Mouse (Mus musculus) midbrain, embryonic 14.5 days (tissue): ENCODE data around the gene Trio. TPM values are rescaled to one million over a fixed set of nuclear protein-coding genes. Genes with fewer than 3 reads are reported as not detected.

Source experiments
- ATAC-seq: fragments of 200-750 bp; cut with Nextera tagmentation; 2 replicates; pipeline ENCODE4 v1.8.0; 2017; ENCODE audit warnings: moderate number of reproducible peaks, moderate library complexity; ENCODE audit not compliant: low FRiP score, low TSS enrichment
- DNase-seq: peaks from one replicate; pipeline ENCODE4 v3.0.0-alpha.2; 2015
- H3K27ac ChIP-seq: fragments of 300-500 bp; sonication (generic); replicated peaks from 2 replicates; pipeline ENCODE4 v1.5.1; 2014; ENCODE audit warnings: mild to moderate bottlenecking, low read depth, low read length, moderate library complexity
- H3K27me3 ChIP-seq: fragments of 300-500 bp; sonication (generic); 2 replicates; pipeline ENCODE4 v1.6.1; 2014; ENCODE audit warnings: low read length, control low read depth, mixed read lengths; ENCODE audit not compliant: control insufficient read depth, insufficient read depth
- H3K36me3 ChIP-seq: fragments of 300-500 bp; sonication (generic); 2 replicates; pipeline ENCODE4 v1.6.1; 2014; ENCODE audit warnings: low read length, control low read depth; ENCODE audit not compliant: control insufficient read depth, insufficient read depth
- H3K4me1 ChIP-seq: fragments of 300-500 bp; sonication (generic); 2 replicates; pipeline ENCODE4 v1.6.1; 2014; ENCODE audit warnings: mild to moderate bottlenecking, antibody characterized with exemption, low read length, control low read depth; ENCODE audit not compliant: control insufficient read depth, insufficient read depth
- H3K4me2 ChIP-seq: fragments of 300-500 bp; sonication (generic); 2 replicates; pipeline ENCODE4 v1.6.1; 2014; ENCODE audit warnings: mild to moderate bottlenecking, low read length, moderate library complexity
- H3K4me3 ChIP-seq: fragments of 300-500 bp; sonication (generic); replicated peaks from 2 replicates; pipeline ENCODE4 v1.5.1; 2014; ENCODE audit warnings: low read depth, low read length
- H3K9ac ChIP-seq: fragments of 300-500 bp; sonication (generic); replicated peaks from 2 replicates; pipeline ENCODE4 v1.6.1; 2014; ENCODE audit warnings: mild to moderate bottlenecking, low read length, moderate library complexity
- H3K9me3 ChIP-seq: fragments of 300-500 bp; sonication (generic); 2 replicates; pipeline ENCODE4 v1.6.1; 2016; ENCODE audit warnings: low read length, control low read depth, mixed read lengths; ENCODE audit not compliant: control insufficient read depth
- WGBS: fragments of 180-500 bp; shearing (Covaris S2); extraction: QIAGEN DNeasy Blood & Tissue Kit; methylation state at CpG from one replicate; pipeline ENCODE4 v1.1.7; 2014; 5-methylcytosine and 5-hydroxymethylcytosine counted together
- polyA plus RNA-seq: library from polyadenylated mRNA; unstranded; fragments of >200 nt; fragmentation: Nextera tagmentation; extraction: Ambion mirVana; gene quantifications from 2 replicates; pipeline ENCODE4 v1.2.1, GENCODE M21; 2014

The Trio gene
- polyA plus RNA-seq, 1 experiment from 2014 or later = 56.5 TPM

DNA sequence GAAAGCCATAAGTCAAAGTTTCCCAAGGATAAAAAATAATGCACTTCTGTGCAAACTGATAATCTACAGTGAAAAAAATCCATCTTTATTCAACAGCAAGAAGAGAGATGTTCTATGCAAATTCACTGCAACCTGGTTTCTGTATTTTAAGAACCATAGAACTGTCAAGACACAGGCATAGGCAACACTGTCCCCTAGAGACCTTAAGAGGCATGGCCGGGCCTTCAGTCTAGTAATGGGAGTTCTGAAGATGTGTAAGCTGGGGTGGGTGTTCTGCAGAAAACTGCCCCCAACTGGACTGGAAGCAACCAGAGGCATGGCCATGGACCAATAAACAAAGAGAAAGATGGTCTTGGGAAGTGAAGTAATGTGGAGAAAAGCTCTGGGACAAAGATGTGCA is 166.1 kb downstream of the Trio start:
- DNase-seq (no peak), ATAC-seq (no peak)
- Histone ChIP-seq H3K36me3 (peaks cover 42% of the 10 kb centered on the region), H3K4me2 (no peak overlapping the region), H3K27ac (no peak overlapping the region), H3K4me3 (no peak overlapping the region), H3K9me3 (no peaks in the 10 kb centered on the region), H3K4me1 (no peaks in the 10 kb centered on the region), H3K27me3 (no peaks in the 10 kb centered on the region), H3K9ac (no peak overlapping the region)
- WGBS = 91% methylated on average over 1 of the region's 1 CpGs

DNA sequence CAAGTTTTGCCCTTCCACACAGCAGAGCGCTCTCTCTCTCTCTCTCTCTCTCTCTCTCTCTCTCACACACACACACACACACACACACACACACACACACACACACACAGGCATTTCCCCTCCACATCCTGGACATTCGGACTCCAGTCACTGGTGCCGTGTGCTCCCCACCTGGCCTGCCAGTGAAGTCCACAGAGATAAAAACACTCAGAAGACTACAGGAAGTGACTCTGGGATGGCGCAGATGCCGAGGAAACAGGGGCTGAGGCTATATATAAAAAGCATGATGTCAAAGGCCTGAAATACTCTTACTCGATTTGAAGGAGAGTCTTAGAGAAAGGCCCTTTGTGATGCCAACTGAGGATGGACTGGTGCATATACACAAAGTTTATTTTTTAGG is 166.5 kb downstream of the Trio start:
- 86% methylated on average over 6 of the region's 6 CpGs for WGBS
- Histone ChIP-seq H3K9me3 (no peaks in the 10 kb centered on the region), H3K4me2 (no peak overlapping the region), H3K9ac (no peak overlapping the region), H3K4me1 (no peaks in the 10 kb centered on the region), H3K27me3 (no peaks in the 10 kb centered on the region), H3K4me3 (no peak overlapping the region), H3K27ac (no peak overlapping the region), H3K36me3 (peaks cover 46% of the 10 kb centered on the region)
- DNase-seq (no peak), ATAC-seq (no peak)

DNA sequence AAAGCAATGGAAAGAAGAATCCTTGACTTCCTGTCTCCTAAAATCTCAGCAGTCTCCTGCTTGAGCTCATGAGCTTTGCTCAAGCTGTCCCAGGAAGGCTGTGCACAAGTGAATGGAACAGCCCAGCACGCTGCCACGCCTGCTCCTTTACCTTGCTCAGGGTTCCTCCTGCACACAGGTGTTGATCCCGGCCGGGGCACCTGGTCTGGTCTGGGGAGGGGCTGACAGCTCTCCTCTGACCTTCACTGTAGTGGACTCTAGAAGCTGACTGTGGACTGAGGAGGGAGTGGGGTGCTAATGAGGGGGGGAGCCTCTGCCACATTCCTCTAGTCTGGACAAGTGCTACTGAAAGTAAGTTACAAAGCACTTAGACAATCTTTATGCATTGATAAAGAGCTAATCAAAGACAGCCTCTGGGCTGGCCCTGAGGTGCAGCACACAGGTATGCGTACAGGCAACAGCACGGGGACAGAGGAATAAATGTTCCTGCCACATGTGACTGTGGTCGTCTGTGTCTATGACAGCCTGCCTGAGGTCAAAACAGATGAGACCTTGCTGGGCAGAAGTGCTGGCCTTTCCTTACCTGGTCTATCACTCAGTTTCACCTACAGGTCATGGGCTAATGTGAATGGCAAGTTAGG is 167.3 kb downstream of the Trio start:
- ATAC-seq = no peak
- H3K36me3 ChIP-seq = peaks cover 49% of the 10 kb centered on the region
- H3K4me2 ChIP-seq = no peak overlapping the region
- H3K4me3 ChIP-seq = no peak overlapping the region
- no peak overlapping the region for H3K9ac ChIP-seq
- no peaks in the 10 kb centered on the region for H3K9me3 ChIP-seq
- H3K27ac ChIP-seq = no peak overlapping the region
- H3K4me1 ChIP-seq = no peaks in the 10 kb centered on the region
- H3K27me3 ChIP-seq = no peaks in the 10 kb centered on the region
- DNase-seq = no peak
- WGBS = 93% methylated on average over 7 of the region's 7 CpGs

DNA sequence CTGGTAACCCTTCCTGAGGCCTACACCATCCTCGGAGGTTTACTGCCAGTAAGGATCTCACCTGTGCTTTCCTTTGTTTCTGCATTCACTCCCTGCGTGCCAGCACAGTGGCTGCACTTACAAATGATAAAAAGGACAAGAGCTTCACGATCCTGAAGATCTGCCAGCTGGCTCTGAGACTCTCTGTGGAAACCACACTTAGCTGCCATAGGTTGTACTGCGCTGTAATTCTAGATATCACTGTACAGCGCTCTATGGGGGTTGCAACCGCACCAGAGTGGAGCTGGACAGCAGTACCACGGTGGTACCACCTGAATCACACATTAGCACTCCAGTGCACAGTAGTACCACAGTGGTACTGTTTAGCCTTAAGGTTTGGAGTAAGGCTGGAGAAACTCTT is 168.4 kb downstream of the Trio start:
- 93% methylated on average over 7 of the region's 7 CpGs for WGBS
- Histone ChIP-seq H3K9me3 (no peaks in the 10 kb centered on the region), H3K4me1 (no peaks in the 10 kb centered on the region), H3K4me3 (no peak overlapping the region), H3K27me3 (no peaks in the 10 kb centered on the region), H3K9ac (no peak overlapping the region), H3K36me3 (peaks cover 57% of the 10 kb centered on the region), H3K4me2 (no peak overlapping the region), H3K27ac (no peak overlapping the region)
- ATAC-seq (no peak), DNase-seq (no peak)

DNA sequence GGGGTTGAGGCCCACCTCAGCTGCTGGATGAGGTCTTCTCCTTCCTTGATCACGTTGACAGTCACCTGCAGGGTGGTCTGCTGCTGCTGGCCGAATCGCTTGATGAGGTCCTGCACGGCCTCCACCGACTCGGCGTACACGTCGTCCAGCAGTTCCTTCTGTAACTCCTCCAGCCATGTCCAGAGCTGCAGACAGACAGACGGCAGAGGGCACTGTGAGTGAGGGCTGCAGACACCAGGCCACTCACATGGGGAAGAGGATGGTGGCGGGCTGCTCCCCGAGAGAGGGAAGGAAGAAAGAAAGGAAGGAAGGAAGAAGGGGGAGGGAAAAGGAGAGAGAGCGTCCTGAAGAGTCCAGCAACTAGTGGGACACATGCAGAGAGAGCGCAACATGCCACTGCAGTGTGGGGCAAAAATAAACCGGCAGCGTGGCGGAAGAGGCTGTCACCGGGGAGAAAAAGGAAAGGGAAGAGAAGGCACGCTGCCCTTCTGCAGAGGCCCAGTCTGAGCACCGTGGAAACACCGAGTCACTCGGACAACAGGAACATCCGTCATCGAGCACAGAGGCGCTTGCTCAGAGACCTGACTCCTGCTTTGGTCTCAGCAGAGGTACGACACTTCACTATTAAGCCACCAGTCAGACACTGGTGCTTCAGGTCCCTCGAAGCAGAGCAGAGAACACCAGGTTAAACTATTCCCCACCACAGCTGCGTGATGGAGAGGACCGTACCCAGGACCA is 169.4 kb downstream of the Trio start:
- no peak overlapping the region for H3K4me2 ChIP-seq
- H3K9me3 ChIP-seq = no peaks in the 10 kb centered on the region
- no peaks in the 10 kb centered on the region for H3K4me1 ChIP-seq
- no peak for ATAC-seq
- no peaks in the 10 kb centered on the region for H3K27me3 ChIP-seq
- H3K4me3 ChIP-seq = no peak overlapping the region
- peaks cover 58% of the 10 kb centered on the region for H3K36me3 ChIP-seq
- no peak overlapping the region for H3K27ac ChIP-seq
- H3K9ac ChIP-seq = no peak overlapping the region
- 69% methylated on average over 29 of the region's 29 CpGs for WGBS
- no peak for DNase-seq

DNA sequence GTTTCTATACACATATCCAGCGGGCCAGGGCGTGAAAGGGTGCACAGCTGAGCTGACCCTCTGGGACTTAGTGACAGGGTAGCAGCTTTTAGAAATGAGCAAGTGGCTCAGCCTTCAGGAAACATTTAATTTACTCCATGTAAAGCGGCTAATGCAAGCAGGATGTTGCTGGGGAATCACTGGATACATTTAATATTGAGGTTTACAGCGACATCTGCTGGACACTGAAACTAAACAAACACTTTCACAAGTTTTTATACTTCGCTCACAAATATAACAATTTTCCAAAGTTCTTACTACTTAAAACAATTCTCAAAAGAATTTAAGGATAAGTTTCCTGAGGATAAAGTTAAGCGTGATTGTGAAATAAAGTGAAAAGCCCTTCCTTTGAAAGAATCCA is 174.3 kb downstream of the Trio start:
- H3K36me3 ChIP-seq = peaks cover 87% of the 10 kb centered on the region
- no peaks in the 10 kb centered on the region for H3K9me3 ChIP-seq
- ATAC-seq (no peak), DNase-seq (peak; percentile 73)
- H3K4me3 ChIP-seq = no peak overlapping the region
- no peak overlapping the region for H3K27ac ChIP-seq
- WGBS = 86% methylated on average over 6 of the region's 6 CpGs
- H3K27me3 ChIP-seq = no peaks in the 10 kb centered on the region
- H3K4me2 ChIP-seq = no peak overlapping the region
- no peak overlapping the region for H3K9ac ChIP-seq
- H3K4me1 ChIP-seq = no peaks in the 10 kb centered on the region

DNA sequence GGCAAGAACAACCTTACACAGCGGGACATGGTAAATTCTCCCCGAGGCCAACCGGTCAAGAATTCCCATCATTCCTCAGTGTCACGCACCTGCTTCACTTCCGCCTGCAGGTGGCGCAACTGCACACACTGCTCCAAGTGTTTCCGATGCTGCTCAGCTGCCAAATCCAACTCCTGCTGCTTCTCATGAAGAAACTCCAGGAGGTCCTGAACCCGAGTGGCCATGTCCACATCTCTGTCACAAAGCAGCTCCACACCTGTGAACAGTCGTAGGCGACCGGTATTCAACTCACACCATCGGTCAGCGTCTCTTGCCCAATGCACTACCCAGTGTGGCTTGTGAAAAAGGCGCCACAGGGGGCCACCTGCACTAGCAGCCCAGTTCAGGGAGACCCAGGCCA is 174.7 kb downstream of the Trio start:
- H3K4me2 ChIP-seq = no peak overlapping the region
- ATAC-seq (no peak), DNase-seq (peak; percentile 55)
- H3K27ac ChIP-seq = no peak overlapping the region
- H3K36me3 ChIP-seq = peaks cover 88% of the 10 kb centered on the region
- H3K4me1 ChIP-seq = no peaks in the 10 kb centered on the region
- H3K27me3 ChIP-seq = no peaks in the 10 kb centered on the region
- 89% methylated on average over 14 of the region's 14 CpGs for WGBS
- no peaks in the 10 kb centered on the region for H3K9me3 ChIP-seq
- H3K9ac ChIP-seq = no peak overlapping the region
- H3K4me3 ChIP-seq = no peak overlapping the region

DNA sequence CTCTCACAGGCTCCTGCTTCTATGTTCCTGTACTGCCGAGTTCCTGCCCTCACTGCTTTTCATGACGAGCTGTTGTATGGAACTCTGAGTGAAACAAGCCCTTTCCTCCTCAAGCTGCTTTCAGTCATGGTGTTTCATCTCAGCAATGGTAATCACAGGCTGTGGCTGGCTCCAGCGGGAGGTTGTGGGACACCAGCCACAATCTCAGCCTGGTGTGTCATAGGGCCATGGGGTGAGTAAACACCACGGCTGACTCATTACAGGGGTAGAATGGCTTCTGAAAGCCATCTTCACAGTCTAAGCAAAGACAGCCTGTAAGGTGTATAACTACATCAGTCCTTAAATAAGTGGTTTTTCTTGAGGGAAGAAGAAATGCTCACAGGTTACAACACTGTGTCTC is 175.7 kb downstream of the Trio start:
- Histone ChIP-seq H3K9me3 (no peaks in the 10 kb centered on the region), H3K27me3 (no peaks in the 10 kb centered on the region), H3K9ac (no peak overlapping the region), H3K27ac (no peak overlapping the region), H3K4me3 (no peak overlapping the region), H3K4me2 (no peak overlapping the region), H3K4me1 (no peaks in the 10 kb centered on the region), H3K36me3 (peaks cover 90% of the 10 kb centered on the region)
- WGBS = 93% methylated on average over 4 of the region's 4 CpGs
- DNase-seq (no peak), ATAC-seq (no peak)

DNA sequence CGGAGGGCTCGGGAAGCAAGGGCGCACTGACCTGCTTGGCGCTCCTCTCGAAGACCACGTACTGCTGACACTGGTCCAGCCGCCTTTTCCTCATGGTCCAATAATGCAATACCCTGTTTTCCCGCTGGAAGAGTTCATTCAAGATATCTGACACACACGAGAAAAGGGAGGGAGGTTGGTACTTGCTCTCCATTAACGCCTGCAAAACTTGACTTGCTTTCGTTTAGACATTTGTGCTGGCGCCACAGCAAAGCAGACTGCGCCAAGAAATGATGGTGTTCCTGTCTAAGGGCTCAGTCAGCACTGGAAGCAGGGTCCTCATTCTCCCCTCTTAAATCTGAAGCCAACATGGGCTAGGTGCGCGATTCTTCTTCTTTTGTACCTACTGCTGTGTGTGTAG is 184.0 kb downstream of the Trio start:
- no peak overlapping the region for H3K27ac ChIP-seq
- peaks cover 96% of the 10 kb centered on the region for H3K36me3 ChIP-seq
- ATAC-seq = no peak

More for the DNA sequence above, 184.0 kb downstream of the Trio start:
- H3K9me3 ChIP-seq = no peaks in the 10 kb centered on the region
- no peak for DNase-seq
- WGBS = 94% methylated on average over 15 of the region's 15 CpGs
- no peak overlapping the region for H3K4me2 ChIP-seq
- no peak overlapping the region for H3K4me3 ChIP-seq
- no peak overlapping the region for H3K9ac ChIP-seq
- H3K4me1 ChIP-seq = no peaks in the 10 kb centered on the region
- H3K27me3 ChIP-seq = no peaks in the 10 kb centered on the region
